Mouse (Mus musculus) heart, adult 11 months (tissue): ENCODE results near the gene Nmt2.

Experiments
- DNase-seq: peaks from one replicate; pipeline ENCODE4 v3.0.0; 2022

Nmt2 gene

GRCm38 (mm10) chr2:3283602-3284472 lies at the start of gene Nmt2:
TSS of gene Nmt2 (plus strand) at chr2:3284212.
- peak; percentile 100 for DNase-seq

DNA sequence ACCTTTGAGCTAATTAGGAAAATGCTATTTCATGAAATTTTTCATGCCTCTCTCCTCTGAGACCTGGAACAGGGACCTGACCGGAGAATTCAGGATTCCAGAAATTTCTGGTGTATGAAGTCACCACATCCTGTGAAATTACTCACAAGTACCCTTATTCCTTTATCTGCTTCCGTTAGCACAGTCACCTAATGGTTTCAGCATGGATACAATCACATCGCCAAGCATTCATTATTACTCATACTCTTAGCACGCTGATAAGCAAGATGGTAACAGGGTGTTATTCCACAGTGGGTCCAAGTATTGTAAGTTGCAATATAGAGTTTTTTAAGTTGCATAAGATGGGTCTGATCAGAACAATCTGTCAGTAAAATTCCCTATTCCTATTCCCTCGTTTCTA lies 44.8 kb upstream of the Nmt2 start:
- DNase-seq, result peak; percentile 85

- DNase-seq, result peak; percentile 56
Observed at GRCm38 (mm10) chr2:3244251-3244650, 39.8 kb upstream of the Nmt2 start.

DNA sequence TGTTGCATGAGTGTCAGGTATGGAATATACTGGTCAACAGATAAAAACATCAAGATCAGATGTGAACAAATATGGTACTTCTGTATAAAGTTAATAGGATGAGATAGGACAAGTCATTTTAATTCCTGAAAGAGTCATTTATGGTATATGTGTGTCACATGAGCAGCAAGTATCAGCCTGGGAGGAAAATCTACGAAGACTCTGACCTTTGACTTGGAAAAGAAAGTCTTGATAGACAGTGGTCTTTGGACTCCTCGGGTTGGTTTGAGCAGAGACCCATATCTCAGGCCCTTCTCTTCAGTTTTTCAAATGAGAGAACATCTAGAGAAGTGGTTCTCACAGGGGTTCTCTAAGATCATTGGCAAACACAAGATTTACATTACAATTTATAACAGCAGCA lies 32.7 kb upstream of the Nmt2 start:
- peak; percentile 2 for DNase-seq

GRCm38 (mm10) chr2:3266466-3266865 lies 17.5 kb upstream of the Nmt2 start:
- no peak for DNase-seq

DNA sequence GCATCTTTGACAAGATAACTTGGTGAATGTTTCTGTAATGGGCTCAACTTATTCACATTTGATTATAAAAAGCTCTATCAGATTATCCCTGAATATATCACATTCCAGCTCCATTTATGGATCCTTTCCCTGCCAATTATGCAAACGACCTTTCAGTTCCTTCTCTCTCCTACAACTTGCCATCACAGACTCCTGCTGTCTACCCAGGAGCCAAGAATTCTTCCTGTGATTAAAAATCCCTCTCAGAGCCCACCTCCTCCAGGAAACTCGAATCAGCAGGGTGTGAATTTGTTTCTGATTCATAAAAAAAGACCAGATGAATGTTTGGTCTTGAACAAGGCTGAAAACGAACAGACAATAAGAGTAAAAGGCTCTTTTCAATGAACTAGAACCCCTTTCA lies 16.1 kb upstream of the Nmt2 start:
- DNase-seq, result peak; percentile 29

DNA sequence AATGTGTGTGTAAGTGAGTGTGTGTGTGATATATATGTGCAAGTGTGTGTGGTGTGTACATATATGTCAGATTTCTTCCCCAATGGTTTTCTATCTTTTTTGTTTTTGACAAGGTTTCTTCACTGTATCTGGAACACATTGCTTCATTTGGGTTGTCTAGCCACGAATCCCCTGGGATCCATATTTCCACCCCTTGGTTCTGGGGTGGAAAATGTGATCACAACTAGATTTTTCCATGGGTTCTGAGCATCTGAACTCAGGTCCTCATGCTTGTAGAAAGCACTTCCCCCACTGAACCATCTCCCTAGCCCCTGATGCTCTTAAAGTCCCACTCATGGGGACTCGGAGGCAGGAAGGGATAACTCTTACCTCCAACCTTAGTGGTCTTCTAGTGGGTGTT lies 10.7 kb upstream of the Nmt2 start:
- peak; percentile 37 for DNase-seq

- no peak for DNase-seq
Observed at GRCm38 (mm10) chr2:3276106-3276505, 7.9 kb upstream of the Nmt2 start.

DNA sequence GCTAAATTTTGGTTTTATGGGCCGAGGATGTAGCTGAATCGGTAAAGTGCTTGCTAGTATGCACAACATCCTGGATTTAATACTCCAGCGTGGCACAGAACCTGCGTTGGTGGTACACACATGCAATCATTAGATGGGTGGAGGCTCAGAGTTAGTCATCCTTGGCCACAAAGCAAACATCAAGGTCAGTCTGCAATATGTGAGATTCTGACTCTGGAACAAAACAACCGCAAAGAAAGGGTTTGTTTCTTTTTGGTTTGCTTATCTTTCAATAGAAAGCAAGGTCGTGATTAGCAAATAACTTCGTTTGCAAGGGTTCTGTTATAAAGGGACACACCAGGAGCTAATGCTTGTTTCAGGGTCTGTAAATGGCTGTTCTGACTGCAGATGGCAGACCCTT lies 6.5 kb upstream of the Nmt2 start:
- DNase-seq, result peak; percentile 19

GRCm38 (mm10) chr2:3281311-3281710 lies 2.7 kb upstream of the Nmt2 start:
- DNase-seq, result peak; percentile 72

DNA sequence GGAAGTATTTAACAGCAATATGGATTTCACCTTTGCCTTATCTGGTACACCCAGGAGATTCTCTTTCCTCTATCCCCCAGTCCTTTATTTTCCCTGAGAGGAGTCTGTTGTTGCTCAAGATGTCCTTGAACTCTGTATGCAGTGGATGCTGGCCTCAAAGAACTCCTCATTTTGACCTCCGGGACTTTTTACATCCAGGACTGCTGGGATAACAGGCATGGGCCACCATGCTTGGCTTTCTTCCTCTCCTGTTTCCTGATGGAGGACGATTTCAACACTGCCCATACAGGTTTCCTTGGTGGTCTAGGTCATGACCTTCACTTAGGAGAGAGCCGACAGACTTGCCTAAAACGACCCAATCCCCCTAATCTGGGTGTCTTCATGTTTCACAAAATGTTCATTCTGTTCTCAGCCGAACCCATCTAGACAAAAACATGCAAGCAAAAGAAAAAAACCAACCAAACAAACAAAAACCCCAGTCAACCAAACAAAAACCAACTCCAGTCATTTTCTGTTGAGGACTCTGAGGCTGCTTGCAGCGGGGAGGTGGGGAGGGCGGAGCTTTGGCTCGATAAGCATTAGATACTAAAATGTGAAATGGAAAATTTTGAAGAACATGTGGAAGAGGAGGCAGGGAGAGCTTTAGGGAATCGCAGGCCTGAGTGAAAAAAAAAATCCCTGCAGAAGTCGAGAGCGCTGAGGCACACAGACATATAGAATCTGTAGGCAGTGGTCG lies 978 bp upstream of the Nmt2 start:
- DNase-seq, result peak; percentile 88

GRCm38 (mm10) chr2:3284473-3285180 lies 615 bp downstream of the Nmt2 start:
- DNase-seq, result no peak

GRCm38 (mm10) chr2:3285181-3285530 lies 1.1 kb downstream of the Nmt2 start:
- DNase-seq, result peak; percentile 90

- peak; percentile 28 for DNase-seq
Observed at GRCm38 (mm10) chr2:3285709-3286108, 1.7 kb downstream of the Nmt2 start.

- no peak for DNase-seq
Observed at GRCm38 (mm10) chr2:3286243-3286642, 2.2 kb downstream of the Nmt2 start.

DNA sequence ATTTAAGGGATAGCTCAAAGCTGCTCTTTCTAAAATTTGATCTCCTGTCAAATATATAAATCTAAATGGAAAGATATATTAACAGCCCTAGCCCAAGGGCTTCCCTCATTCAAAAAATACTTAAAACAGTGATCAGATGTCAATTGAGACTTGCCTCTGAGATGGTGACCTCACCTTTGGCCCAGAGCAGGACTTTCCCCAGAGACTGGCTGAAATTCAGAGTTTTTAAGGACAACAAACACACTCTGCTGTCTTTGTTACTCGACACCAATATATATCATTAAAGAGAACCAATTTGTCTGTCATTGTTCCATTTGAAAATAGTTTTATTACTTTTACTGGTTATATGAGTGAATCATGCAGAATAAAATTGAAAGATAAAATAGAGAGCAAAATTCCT lies 5.6 kb downstream of the Nmt2 start:
- DNase-seq, result peak; percentile 55

GRCm38 (mm10) chr2:3292170-3292569 lies 8.2 kb downstream of the Nmt2 start:
- DNase-seq, result peak; percentile 52

DNA sequence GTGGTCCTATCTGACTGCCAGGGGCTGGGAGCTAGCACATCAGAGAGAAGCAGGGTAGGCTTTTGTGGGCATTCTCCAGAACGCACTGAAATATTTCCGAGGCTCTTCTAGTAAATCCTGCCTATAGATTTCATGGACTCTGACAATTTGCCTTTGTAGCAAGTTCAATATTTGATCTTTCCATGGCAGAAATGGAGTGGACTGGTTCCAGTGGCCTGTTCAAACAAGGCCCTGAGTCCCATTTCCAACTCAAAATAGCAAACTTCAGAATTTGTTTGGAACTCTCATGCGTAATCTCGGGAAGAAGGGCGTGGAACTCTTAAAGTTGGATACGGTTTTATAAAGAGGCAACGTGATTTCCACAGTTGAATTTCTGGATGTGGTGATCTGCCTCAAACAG lies 11.8 kb downstream of the Nmt2 start:
- DNase-seq, result peak; percentile 71

GRCm38 (mm10) chr2:3305426-3306025 lies 21.5 kb downstream of the Nmt2 start:
- peak; percentile 77 for DNase-seq

DNA sequence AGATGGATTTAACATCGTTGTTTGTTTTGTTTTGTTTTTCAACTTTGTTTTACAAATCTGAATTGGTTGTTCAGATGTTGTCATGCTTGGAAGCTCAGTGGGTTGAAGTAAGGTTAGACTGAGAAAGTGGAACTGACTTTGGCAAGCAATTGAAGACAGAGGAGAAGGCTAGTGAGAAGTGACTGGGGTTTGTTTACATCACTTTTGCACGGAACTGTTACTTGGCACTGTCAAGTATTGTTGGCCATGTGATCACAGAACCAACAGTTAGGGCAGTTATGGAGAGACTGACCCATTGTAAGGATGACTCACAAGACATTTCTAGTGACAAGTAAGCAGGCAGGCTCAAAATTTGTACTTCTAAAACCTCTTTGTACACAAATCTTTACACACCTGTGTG lies 39.1 kb downstream of the Nmt2 start:
- peak; percentile 24 for DNase-seq

DNA sequence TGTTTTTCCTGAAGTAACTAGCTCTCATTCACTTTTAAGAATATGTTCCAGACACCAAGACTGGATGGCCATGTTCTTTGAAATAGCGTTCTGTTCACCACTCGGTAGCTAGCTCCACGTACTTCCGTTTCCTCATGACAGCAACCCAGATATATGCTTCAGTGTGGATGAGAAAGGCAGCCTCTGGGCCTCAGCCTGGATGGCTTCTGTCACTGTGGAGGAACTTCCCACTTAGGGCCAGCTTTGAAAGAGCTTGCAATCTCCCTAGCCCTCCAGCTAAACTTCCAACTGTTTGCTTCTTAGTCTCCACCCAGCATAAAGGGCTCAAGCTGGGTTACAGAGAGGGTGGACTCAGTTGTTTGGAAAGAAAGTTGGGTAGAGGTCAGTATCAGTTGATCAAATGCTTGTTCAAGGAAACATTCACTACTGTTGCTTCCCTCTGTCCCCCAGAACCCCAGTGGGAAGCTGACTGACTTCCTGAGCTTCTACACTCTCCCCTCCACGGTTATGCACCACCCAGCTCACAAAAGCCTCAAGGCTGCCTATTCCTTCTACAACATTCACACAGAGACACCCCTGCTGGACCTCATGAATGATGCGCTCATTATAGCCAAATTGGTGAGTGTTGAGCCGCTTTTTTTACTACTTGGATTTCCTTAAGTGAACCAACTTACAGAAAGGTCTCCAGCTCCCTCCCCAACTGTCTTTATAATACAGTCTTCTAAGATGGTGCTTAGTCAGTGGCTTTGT lies 40.5 kb downstream of the Nmt2 start:
- DNase-seq, result peak; percentile 64

DNA sequence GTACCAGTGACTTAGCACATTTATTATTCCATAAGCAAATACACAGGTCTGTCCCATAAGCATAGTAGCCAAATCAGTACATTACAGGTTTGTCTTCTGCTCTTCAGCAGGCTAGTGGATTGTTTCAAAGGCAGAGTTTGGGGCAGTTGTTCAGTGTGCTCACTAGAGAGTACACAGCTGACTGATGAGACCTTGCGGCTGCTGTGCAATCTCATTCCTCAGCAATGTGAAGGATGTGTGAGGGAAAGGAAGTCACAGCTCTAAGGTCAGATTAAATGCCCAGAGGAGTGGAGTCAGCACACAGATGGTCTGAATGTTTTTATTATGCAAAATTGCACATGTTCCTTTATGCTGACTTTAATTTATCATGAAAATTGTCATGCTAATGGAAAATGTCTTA lies 42.5 kb downstream of the Nmt2 start:
- DNase-seq, result peak; percentile 73
